Comparison of ENCODE assay signal across 21 mouse cellular contexts in genomic region chr2:74942611-74943198, GRCm38 (mm10).
"Had no signal": no experiment of that assay in that cellular context is flagged by ENCODE, and none has a peak within 500 bp of the region (broad histone marks: within the 10 kb centered on the region; RNA-seq: fewer than 3 reads in every experiment).

No protein-coding gene starts in this region.

- H3K4me3 ChIP-seq: kidney, embryonic 15.5 days; left cerebral cortex, adult 2 months; megakaryocyte, embryonic 14.5 days; midbrain, embryonic 10.5 days; midbrain, embryonic 13.5 days; myocyte; neural tube, embryonic 13.5 days had no signal

- H3K9ac ChIP-seq: kidney, embryonic 15.5 days; liver, embryonic 14.5 days; midbrain, embryonic 13.5 days; neural tube, embryonic 13.5 days had no signal

- DNase-seq: kidney, adult 18-20 months; kidney, postnatal 10 days; kidney, postnatal 36 days; layer of hippocampus, postnatal 36 days; lung, adult 18-20 months; lung, postnatal 10 days; retina, postnatal 1 day; right cerebral cortex, postnatal 25 days; spleen, adult 18-20 months; thymus, adult 18-20 months; thymus, postnatal 36 days had no signal

- ATAC-seq: midbrain, embryonic 13.5 days; midbrain, embryonic 16.5 days had no signal

- H3K36me3 ChIP-seq: kidney, embryonic 15.5 days; midbrain, embryonic 10.5 days; midbrain, embryonic 13.5 days; neural tube, embryonic 13.5 days had no signal

- H3K4me2 ChIP-seq: kidney, embryonic 15.5 days; liver, embryonic 11.5 days; midbrain, embryonic 13.5 days; neural tube, embryonic 13.5 days had no signal

- H3K27ac ChIP-seq: kidney, embryonic 15.5 days; left cerebral cortex, adult 2 months; liver, embryonic 14.5 days; midbrain, embryonic 10.5 days; midbrain, embryonic 13.5 days; neural tube, embryonic 13.5 days had no signal

- H3K4me1 ChIP-seq: megakaryocyte, embryonic 14.5 days; midbrain, embryonic 10.5 days; midbrain, embryonic 13.5 days; neural tube, embryonic 13.5 days had no signal

- H3K27me3 ChIP-seq: midbrain, embryonic 13.5 days; neural tube, embryonic 13.5 days had no signal

- H3K9me3 ChIP-seq: kidney, embryonic 15.5 days; megakaryocyte, embryonic 14.5 days; midbrain, embryonic 10.5 days; midbrain, embryonic 13.5 days; neural tube, embryonic 13.5 days had no signal
